Mouse (Mus musculus) lung, embryonic 14.5 days (tissue): ENCODE measurements around the gene Gm13178. TPM values are rescaled to one million over a fixed set of nuclear protein-coding genes. Genes with fewer than 3 reads are reported as not detected.
A peak's percentile ranks its signal among the peaks of the same experiment; 100 is the strongest.

Source experiments
- ATAC-seq: fragments of 200-750 bp; cut with Nextera tagmentation; 2 replicates; pipeline ENCODE4 v1.8.0; 2017; ENCODE audit warnings: mild to moderate bottlenecking, moderate TSS enrichment, moderate library complexity; ENCODE audit not compliant: insufficient read depth
- DNase-seq: peaks from one replicate; pipeline ENCODE4 v3.0.0-alpha.2; 2015
- H3K27ac ChIP-seq: fragments of 300-500 bp; sonication (generic); 2 replicates; pipeline ENCODE4 v1.5.1; 2014; ENCODE audit warnings: low read depth, mild to moderate bottlenecking, moderate library complexity
- H3K27me3 ChIP-seq: fragments of 300-500 bp; sonication (generic); 2 replicates; pipeline ENCODE4 v1.6.1; 2014; ENCODE audit warnings: low read length, control low read depth; ENCODE audit not compliant: insufficient read depth
- H3K36me3 ChIP-seq: fragments of 300-500 bp; sonication (generic); 2 replicates; pipeline ENCODE4 v1.6.1; 2014; ENCODE audit warnings: control low read depth; ENCODE audit not compliant: insufficient read depth
- H3K4me1 ChIP-seq: fragments of 300-500 bp; sonication (generic); 2 replicates; pipeline ENCODE4 v1.6.1; 2014; ENCODE audit warnings: antibody characterized with exemption, control low read depth; ENCODE audit not compliant: insufficient read depth
- H3K4me2 ChIP-seq: fragments of 300-500 bp; sonication (generic); 2 replicates; pipeline ENCODE4 v1.6.1; 2014; ENCODE audit warnings: mild to moderate bottlenecking
- H3K4me3 ChIP-seq: fragments of 300-500 bp; sonication (generic); 2 replicates; pipeline ENCODE4 v1.5.1; 2014; ENCODE audit warnings: low read depth, low read length
- H3K9ac ChIP-seq: fragments of 300-500 bp; sonication (generic); 2 replicates; pipeline ENCODE4 v1.6.1; 2014
- H3K9me3 ChIP-seq: fragments of 300-500 bp; sonication (generic); 2 replicates; pipeline ENCODE4 v1.6.1; 2016; ENCODE audit warnings: low read depth, low read length, control low read depth
- CTCF ChIP-seq: IDR thresholded peaks from 2 replicates; pipeline ENCODE4 v1.5.1; 2016; ENCODE audit warnings: antibody characterized with exemption, low read depth
- WGBS: fragments of 180-500 bp; shearing (Covaris S2); extraction: QIAGEN DNeasy Blood & Tissue Kit; methylation state at CpG from one replicate; pipeline ENCODE4 v1.1.7; 2014; 5-methylcytosine and 5-hydroxymethylcytosine counted together
- polyA plus RNA-seq: library from polyadenylated mRNA; unstranded; fragments of >200 nt; fragmentation: Nextera tagmentation; extraction: Ambion mirVana; gene quantifications from 2 replicates; pipeline ENCODE4 v1.2.1, GENCODE M21; 2014

Gm13178 gene
- not detected in 2 replicates for polyA plus RNA-seq

DNA sequence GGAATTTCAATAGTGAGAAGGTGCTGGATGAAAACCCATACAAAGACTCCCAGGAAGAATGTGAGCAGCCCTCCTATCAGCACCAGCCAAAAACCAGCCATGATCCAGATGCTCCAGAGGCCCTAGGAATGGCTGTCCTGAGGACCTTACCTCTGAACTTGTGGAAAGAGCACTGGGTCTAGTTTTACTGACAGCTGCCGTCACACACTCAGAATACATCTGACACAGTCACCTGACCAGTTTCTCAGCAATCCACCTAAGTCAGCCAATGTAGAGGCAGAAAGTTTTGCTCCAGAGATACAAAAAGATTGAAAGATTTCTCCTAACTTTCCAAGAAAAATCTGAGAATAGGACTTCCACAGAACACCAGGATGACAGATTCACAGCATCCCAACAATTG lies at the start of gene Gm13178:
Gm13178 (minus strand) TSS at position 101 of the 400 bp plus-strand sequence.
- 90% methylated on average over 1 of the region's 1 CpGs for WGBS

DNA sequence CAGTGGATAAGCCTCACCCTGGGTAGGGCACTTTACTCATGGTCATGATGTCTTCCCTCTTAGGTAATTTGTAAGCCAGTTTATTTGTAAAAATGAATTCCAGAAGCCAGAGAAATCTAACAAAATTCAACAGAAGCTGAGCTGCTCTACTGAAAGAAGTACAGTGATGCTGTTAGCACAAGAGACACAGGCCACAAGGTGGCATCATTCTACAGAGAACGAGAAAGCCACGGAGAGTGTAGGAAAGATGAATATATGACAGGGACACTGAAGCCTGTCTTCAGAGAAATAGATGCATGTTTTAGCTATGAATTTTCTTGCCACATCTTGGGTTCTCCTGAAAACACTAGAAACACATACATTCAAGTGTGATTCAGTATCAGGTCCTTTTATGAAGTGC lies 44.5 kb upstream of the Gm13178 start:
- ATAC-seq (no peak), DNase-seq (peak; percentile 69)
- Histone ChIP-seq H3K4me1 (no peaks in the 10 kb centered on the region), H3K4me2 (no peak overlapping the region), H3K27me3 (no peaks in the 10 kb centered on the region), H3K27ac (no peak overlapping the region), H3K9ac (no peak overlapping the region), H3K36me3 (no peaks in the 10 kb centered on the region), H3K4me3 (no peak overlapping the region), H3K9me3 (no peaks in the 10 kb centered on the region)
- WGBS, result 36% methylated on average over 2 of the region's 2 CpGs
- peak; percentile 59 for TF ChIP-seq CTCF

More for the DNA sequence above, at the start of gene Gm13178:
- H3K4me3 ChIP-seq, result no peak within 1 kb of the TSS
- DNase-seq, result no peak
- no peaks in the 10 kb centered on the region for H3K36me3 ChIP-seq
- no peak within 1 kb of the TSS for H3K27ac ChIP-seq
- ATAC-seq, result no peak
- H3K4me2 ChIP-seq, result no peak within 1 kb of the TSS
- H3K4me1 ChIP-seq, result no peaks in the 10 kb centered on the region
- TF ChIP-seq CTCF, result no peak
- H3K9me3 ChIP-seq, result no peaks in the 10 kb centered on the region
- H3K27me3 ChIP-seq, result no peaks in the 10 kb centered on the region
- H3K9ac ChIP-seq, result no peak within 1 kb of the TSS

DNA sequence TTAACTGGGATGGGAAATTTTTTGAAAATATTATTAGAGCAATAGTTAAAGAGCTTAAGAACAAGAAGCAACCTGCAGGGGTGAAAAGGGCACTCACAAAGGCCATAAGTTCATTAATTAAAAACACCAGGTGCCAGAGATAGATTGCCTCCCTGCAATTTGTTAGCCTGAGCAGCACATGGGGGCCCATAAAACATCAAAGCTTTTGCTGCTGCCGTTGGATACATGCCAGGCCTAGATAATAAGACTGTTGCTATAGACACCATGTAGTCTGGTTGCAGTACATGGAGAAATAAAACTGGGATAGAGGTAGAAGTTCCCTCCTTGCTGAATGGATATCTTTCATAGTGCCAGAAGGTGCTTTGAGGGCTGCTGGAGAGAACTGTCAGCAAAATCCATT lies 27.9 kb upstream of the Gm13178 start:
- no peak overlapping the region for H3K27ac ChIP-seq
- TF ChIP-seq CTCF, result no peak
- DNase-seq, result no peak
- no peak for ATAC-seq
- no peaks in the 10 kb centered on the region for H3K27me3 ChIP-seq
- H3K4me1 ChIP-seq, result no peaks in the 10 kb centered on the region
- H3K9me3 ChIP-seq, result no peaks in the 10 kb centered on the region
- H3K4me3 ChIP-seq, result no peak overlapping the region
- WGBS, result 28% methylated on average over 1 of the region's 1 CpGs
- no peak overlapping the region for H3K9ac ChIP-seq
- H3K4me2 ChIP-seq, result no peak overlapping the region
- H3K36me3 ChIP-seq, result no peaks in the 10 kb centered on the region

DNA sequence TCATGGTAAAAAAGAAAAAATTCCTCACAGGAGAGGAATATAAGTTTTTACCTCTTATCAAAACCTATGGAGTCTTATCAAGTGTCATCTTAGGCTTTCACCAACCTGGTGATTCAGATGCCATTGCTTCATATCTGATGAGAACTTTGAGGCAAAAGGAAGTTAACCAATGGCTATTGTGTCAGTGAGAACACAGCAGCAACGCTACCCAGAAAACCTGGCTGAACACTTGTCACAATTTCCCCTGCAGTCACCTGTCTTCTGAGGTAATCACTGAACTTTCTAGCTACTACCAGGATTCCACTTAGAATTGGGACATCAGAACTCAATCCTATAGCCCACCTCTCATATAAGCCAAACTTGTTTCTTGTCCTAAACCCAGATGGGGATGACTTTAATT lies 1.5 kb downstream of the Gm13178 start:
- DNase-seq (no peak), ATAC-seq (no peak)
- TF ChIP-seq CTCF, result no peak

DNA sequence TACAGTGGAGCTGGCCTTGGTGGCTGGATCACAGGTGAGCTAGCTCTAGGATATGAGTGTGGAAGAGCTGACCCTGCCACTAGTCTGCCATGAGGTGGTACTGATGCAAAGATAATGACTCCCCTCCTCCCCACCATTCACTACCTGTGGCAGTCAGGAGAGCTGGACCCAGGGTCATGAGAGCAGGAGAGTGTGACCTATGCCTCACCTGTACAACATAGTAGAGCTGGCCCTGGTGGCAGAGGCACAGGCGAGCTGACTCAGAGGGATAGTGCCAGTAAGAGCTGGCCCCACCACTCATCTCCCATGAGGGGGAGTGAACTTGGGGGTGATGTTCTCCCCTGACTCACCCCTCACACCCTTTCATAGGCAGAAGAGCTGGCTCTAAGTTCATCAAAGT lies 2.9 kb downstream of the Gm13178 start:
- no peak overlapping the region for H3K4me2 ChIP-seq
- no peaks in the 10 kb centered on the region for H3K4me1 ChIP-seq
- WGBS, result 83% methylated on average over 1 of the region's 1 CpGs
- H3K27me3 ChIP-seq, result no peaks in the 10 kb centered on the region
- H3K4me3 ChIP-seq, result no peak overlapping the region
- no peak for TF ChIP-seq CTCF
- no peaks in the 10 kb centered on the region for H3K9me3 ChIP-seq
- H3K9ac ChIP-seq, result no peak overlapping the region
- DNase-seq (no peak), ATAC-seq (no peak)
- no peak overlapping the region for H3K27ac ChIP-seq
- H3K36me3 ChIP-seq, result no peaks in the 10 kb centered on the region

More for the DNA sequence above, 1.5 kb downstream of the Gm13178 start:
- Histone ChIP-seq H3K9me3 (no peaks in the 10 kb centered on the region), H3K27ac (no peak overlapping the region), H3K4me2 (no peak overlapping the region), H3K4me1 (no peaks in the 10 kb centered on the region), H3K4me3 (no peak overlapping the region), H3K27me3 (no peaks in the 10 kb centered on the region), H3K9ac (no peak overlapping the region), H3K36me3 (no peaks in the 10 kb centered on the region)
- 76% methylated on average over 1 of the region's 1 CpGs for WGBS

DNA sequence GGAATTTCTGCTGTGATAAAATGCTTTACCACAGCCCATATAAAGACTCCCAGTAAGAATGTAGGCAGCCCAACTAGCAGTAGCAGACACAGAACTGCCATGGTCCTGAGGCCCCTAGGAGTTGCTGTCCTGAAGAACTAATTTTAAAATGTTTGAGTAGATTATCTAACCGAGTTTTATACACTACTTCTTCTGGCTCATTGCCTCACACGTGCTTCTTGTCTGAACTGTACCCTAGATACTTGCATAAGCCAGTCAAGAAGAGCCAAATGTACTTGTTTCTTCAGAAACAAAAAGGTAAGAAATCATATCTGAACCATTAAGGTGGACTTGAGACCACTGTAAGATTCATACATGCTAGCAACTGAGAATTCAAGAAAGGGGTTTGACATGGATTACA lies 34.9 kb downstream of the Gm13178 start, which contains the start of gene Gm436:
Gm436 (minus strand) TSS at position 101 of the 400 bp plus-strand sequence.
- Histone ChIP-seq H3K27ac (no peak within 1 kb of the TSS), H3K36me3 (no peaks in the 10 kb centered on the region), H3K4me3 (no peak within 1 kb of the TSS), H3K9me3 (no peaks in the 10 kb centered on the region), H3K4me1 (no peaks in the 10 kb centered on the region), H3K4me2 (no peak within 1 kb of the TSS), H3K9ac (no peak within 1 kb of the TSS), H3K27me3 (no peaks in the 10 kb centered on the region)
- ATAC-seq (no peak), DNase-seq (no peak)
- WGBS, result 45% methylated on average over 2 of the region's 2 CpGs
- TF ChIP-seq CTCF, result no peak

Other genes starting within 250 kb of the Gm13178 start
- gene 9430007A20Rik, start 201.6 kb downstream of the Gm13178 start, polyA plus RNA-seq, result not detected in 2 replicates
- not detected in 2 replicates for gene Gm13124, start 156.3 kb downstream of the Gm13178 start, polyA plus RNA-seq
- not detected in 2 replicates for gene Aadacl4, start 107.7 kb downstream of the Gm13178 start, polyA plus RNA-seq
- not detected in 2 replicates for gene Gm436, start 35.0 kb downstream of the Gm13178 start, polyA plus RNA-seq
- not detected in 2 replicates for gene Gm438, start 65.2 kb upstream of the Gm13178 start, polyA plus RNA-seq
- 36.5 and 41.3 TPM in 2 replicates for gene Dhrs3, start 171.4 kb upstream of the Gm13178 start, polyA plus RNA-seq